Mouse (Mus musculus) adrenal gland, adult 8-10 months (tissue): Measurements from ENCODE around the gene Cdk5. TPM values are rescaled to one million over a fixed set of nuclear protein-coding genes. Genes with fewer than 3 reads are reported as not detected.

ENCODE experiments used
- DNase-seq: peaks from one replicate; pipeline ENCODE4 v3.0.0; 2022
- total RNA-seq, 4 experiments: library from RNA; stranded (reverse); gene quantifications; 2 replicates each; pipeline ENCODE4 v1.2.4; 2022

Gene Cdk5
- total RNA-seq, 4 experiments from 2014 or later, result 43.2 to 66.8 (median 56.2) TPM

- DNase-seq, result no peak
These were observed 4.7 kb upstream of the Cdk5 start for GRCm38 (mm10) chr5:24427981-24428402.

DNA sequence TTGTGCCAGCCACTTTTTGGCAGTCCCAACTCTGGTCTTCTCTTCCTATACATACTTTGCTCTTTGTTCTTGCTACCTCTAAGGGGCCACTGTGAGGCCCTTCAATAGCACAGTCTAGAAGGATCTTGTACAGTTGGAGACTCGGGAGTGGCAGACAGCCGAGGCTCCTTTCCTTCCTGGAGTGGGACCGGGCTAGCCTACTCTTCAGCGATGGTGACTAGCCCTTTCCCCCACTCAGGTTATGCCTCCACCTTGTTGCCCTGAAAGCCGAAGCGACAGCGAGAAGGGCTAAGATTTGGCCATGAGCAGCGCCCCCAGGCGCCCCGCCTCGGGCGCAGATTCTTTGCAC lies 3.9 kb upstream of the Cdk5 start:
- no peak for DNase-seq

DNA sequence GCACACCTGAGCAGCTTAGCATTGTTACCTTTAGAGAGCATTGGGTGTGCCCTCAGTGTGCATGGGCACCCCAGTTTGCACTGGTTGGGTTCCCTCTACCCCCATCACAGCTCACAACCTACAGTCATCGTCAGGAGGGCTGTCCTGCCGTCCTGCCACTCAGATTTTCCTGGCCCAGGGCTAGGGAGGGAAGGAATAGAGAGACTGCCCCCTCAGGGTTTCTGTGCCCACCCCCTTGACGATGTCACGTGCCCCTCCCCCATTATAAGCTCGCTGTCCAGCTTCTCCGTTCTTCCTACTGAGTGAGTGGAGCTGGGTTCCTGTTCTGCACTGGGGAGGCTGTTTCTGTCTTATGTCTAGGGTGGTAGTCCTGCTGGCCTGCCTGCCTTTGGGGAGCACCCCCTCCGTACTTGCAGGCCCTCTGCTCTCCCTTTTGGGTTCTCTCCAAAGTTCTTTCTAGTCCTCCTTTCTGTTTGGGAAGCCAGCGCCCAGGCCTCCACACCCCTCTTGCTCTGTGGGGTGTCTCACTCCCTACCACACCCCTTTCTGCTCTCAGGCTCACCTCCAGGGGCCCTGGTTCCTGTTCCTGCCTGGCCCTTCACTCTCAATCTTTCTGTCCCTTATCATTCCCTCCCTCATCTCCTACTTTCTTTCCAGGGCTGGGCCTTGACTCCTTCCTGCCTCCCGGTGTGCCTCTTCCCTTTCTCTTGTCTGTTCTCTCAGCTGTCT lies 3.4 kb upstream of the Cdk5 start:
- DNase-seq, result no peak

DNA sequence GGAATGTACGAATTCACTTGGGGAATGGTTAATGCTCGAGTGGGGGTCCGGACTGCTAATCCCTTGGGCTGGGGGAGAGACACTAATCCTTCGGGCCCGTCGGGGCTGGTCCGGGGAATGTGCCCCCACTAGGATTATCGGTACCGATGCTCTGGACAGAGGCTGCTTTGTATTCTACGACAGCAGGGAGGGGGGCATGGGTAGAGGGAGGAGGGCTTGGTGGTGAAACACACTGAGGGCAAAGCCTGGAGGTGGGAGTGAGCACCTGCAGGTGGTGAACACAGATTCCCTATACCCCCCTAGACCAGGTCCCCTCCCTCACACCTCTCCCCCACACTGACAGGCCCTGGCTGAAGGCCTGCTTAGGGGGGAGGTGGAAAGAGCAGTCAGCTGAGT lies 2.7 kb upstream of the Cdk5 start:
- no peak for DNase-seq

DNA sequence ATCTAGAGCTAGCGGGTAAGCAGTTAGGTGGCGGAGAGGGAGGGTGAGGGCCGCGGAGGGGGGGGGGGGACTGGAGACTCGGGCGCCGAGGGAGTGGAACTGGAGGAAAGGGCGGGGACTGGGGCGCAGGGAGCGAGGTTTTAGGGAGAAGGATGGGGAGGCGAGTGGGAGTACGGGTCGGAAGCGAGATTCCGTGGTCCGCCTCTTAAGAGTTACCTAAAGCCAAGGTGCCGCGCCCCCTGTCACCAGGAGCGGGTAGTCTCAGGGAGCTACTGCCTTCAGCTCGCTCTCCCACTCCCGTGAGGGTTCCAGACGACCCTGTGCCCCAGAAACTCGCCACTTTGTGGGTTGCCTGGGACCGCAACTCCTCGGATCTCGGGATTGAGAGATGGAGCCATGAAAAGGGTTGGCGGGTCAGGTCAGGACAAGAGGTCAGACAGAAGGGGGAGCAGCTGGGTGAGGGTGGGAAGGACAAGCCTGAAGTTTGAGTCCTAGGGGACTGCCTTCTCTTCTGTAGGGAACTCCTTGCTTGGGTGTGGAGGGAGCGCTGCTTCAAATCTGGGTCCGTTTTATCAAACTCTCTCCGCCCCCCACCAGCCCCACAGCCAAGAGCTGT lies 2.2 kb upstream of the Cdk5 start:
- DNase-seq, result peak; percentile 45

DNA sequence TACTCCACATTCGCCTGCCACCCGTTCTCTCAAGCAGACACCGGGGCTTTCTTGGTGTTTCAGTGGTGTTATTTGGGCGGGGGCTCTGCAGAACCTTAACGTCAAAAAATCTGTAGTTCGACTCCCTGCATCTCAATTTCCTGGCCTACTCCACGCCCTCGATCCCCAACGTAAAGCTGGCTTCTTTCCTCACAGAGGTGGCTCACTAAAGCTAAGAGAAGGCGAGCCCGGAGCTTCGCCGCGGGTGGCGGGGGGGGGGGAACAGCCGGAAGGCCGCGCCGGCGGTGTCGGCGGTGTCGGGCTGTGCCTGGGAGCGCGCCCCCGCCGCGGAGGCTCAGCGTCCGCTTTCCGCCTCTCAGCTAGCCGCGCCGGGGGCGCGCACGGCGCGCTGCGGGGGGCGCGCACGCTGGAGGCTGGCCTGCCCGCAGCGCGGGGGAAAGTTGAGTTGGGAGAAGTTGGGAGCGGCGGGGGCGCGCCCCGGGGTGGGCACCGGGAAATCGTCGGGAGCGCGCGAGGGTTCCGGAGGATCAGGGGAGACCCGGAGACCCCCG lies 1.6 kb upstream of the Cdk5 start:
- peak; percentile 71 for DNase-seq

GRCm38 (mm10) chr5:24424004-24424781 lies 863 bp upstream of the Cdk5 start:
- no peak for DNase-seq

GRCm38 (mm10) chr5:24420381-24420780 lies 2.9 kb downstream of the Cdk5 start:
- no peak for DNase-seq

GRCm38 (mm10) chr5:24417587-24417986 lies 5.7 kb downstream of the Cdk5 start:
- DNase-seq, result no peak

DNA sequence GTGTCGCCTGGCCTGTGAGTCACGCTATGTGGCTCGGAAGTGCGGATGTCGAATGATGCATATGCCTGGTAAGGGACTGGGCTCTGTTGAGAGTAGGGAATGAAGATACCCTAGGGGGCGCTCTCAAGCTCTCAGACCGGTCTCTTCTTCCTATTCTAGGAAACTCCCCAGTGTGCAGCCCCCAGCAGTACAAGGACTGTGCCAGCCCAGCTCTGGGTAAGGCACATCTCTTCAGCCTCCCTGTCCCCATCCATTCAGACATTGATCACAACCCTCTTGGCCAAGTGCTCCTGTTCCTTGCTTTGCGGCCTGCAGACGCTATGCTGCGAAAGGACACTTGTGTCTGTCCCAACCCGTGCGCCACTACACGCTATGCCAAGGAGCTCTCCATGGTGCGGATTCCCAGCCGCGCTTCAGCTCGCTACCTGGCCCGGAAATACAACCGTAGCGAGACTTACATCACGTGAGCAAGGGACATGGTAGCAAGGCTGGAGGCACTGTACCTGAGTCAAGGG lies 7.1 kb downstream of the Cdk5 start:
- peak; percentile 50 for DNase-seq

DNA sequence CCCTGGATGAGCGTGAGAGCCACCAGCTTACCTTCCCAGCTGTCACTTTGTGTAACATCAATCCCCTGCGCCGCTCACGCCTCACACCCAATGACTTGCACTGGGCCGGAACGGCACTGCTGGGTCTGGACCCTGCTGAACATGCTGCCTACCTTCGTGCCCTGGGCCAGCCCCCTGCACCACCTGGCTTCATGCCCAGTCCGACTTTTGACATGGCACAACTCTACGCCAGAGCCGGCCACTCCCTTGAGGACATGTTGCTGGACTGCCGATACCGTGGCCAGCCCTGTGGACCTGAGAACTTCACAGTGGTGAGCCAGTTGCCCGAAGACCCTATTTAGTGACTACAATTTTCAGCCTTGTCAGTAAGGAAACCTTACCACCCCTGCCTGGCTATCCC lies 9.4 kb downstream of the Cdk5 start:
- no peak for DNase-seq

DNA sequence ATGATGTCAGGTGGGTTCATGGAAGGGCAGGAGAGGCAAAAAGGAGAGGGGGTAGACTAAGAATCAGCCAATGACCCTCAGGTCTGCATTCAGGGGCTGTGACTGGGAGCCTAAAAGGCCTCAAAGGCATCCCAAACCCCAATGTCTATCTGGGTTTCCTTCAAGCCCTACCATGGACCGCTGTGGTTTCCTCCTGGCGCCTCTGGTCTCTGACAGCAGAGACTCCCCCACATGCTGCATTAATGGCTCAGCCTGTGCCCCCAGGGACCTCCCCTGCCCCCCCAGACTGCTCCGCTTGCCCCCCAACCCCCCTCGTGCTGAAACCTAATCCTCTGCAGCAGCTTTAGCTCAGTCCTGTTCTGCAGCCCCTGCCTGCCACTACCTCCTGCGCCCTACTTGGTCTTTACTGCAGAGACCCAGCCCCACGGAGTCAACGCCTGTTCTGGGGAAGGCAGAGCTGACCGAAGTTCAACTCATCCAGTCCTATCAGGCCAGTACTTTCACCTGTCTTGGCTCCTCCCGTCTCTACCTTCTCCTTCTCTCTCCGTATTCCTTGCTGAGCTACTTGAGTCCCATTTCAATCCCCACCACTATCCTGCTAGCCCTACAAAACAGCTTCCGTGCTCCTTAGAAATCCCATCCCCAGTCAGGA lies 10.2 kb downstream of the Cdk5 start, which contains the start of gene Asic3:
Gene Asic3, plus strand, starts transcription at position 351 of the 652 bp plus-strand sequence.
- DNase-seq, result no peak

DNA sequence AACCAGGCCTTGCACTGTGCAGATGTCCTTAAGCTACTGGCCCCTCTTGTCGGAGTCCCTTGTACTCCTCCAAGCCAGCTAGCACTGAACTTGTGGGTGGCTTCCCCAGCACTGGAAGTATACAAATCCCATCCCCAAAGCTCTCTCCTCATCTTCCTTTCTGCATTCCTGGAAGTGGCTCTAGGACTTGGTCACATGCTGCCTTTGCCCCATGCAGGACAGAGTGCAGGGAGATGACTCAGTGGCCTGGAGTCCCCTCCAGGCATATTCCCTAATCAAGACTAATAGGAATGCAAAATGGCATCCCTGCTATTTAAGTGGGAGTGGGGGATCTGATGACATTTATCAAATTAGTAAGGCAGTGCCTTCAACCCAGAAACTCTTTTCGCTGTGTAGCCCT lies 11.3 kb downstream of the Cdk5 start:
- DNase-seq, result no peak

DNA sequence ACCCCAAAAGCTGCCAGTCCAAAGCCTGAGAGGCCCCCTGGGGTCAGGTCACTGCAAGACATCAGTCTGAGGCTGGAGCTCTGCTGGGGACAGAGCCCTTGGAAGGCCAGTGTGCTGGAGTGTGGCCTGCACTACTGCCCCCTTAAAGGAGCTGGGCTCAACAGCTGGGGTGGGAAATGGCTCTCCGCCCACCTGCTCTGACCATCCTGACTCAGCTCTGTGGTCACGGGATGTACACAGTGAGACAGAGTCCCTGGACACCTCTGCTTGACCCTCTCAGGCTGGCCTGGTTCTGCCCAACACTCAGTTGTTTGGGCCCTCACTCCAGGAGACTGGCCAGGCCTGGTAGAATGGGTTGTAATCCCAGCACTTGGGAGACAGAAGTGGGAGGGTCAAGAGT lies 13.9 kb downstream of the Cdk5 start:
- DNase-seq, result no peak

DNA sequence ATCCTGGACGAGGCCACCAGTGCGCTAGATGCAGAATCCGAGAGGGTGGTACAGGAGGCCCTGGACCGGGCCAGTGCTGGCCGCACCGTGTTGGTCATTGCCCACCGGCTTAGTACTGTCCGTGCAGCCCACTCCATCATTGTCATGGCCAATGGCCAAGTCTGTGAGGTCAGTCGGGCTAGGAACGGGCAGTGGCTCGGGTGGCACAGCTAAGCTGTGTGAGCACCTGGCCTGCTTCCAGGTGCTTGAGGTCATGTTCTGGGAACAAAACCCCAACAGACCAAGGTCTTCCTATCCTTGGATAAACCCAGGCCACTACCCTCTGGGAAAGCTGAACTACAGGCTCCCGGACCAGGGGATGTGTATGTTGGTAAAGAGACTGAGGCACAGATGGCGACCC lies 14.7 kb downstream of the Cdk5 start:
- peak; percentile 64 for DNase-seq

GRCm38 (mm10) chr5:24405389-24405876 lies 17.9 kb downstream of the Cdk5 start:
- no peak for DNase-seq

- no peak for DNase-seq
These were observed 18.6 kb downstream of the Cdk5 start for GRCm38 (mm10) chr5:24404594-24405360.

DNA sequence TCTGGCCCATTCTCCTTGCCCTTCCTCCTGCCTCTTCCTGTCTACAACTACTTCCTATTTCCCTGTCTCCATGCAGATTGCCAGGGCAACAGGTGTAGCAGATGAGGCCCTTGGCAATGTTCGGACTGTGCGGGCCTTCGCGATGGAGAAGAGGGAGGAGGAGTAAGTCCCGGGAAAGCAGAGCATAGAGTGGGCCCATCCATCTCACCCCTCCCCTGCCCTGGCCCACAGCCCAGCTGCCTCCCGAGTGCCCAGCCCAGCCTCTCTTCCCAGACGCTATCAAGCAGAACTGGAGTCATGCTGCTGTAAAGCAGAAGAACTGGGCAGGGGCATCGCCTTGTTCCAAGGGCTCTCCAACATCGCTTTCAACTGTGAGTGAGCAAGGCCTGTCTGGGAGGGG lies 21.4 kb downstream of the Cdk5 start:
- DNase-seq, result no peak

GRCm38 (mm10) chr5:24400911-24401605 lies 22.3 kb downstream of the Cdk5 start:
- DNase-seq, result no peak

- DNase-seq, result no peak
These were observed 23.0 kb downstream of the Cdk5 start for GRCm38 (mm10) chr5:24400362-24400761.

GRCm38 (mm10) chr5:24399686-24400085 lies 23.6 kb downstream of the Cdk5 start:
- DNase-seq, result no peak
